Mouse (Mus musculus) forebrain, embryonic 10.5 days (tissue): ENCODE measurements around the gene Apbb1. TPM values are rescaled to one million over a fixed set of nuclear protein-coding genes. Genes with fewer than 3 reads are reported as not detected.

Experiments used
- DNase-seq: peaks from one replicate; pipeline ENCODE4 v3.0.0-alpha.2; 2017; ENCODE audit warnings: low spot score; ENCODE audit errors: extremely low spot score
- H3K27ac ChIP-seq: fragments of 300-500 bp; sonication (generic); 2 replicates; pipeline ENCODE4 v1.5.1; 2016; ENCODE audit warnings: mild to moderate bottlenecking
- H3K27me3 ChIP-seq: fragments of 300-500 bp; sonication (generic); 2 replicates; pipeline ENCODE4 v1.6.1; 2016; ENCODE audit warnings: mild to moderate bottlenecking; ENCODE audit not compliant: poor library complexity, severe bottlenecking
- H3K36me3 ChIP-seq: fragments of 300-500 bp; sonication (generic); replicated peaks from 2 replicates; pipeline ENCODE4 v1.6.1; 2016; ENCODE audit warnings: mild to moderate bottlenecking, moderate library complexity
- H3K4me1 ChIP-seq: fragments of 300-500 bp; sonication (generic); 2 replicates; pipeline ENCODE4 v1.6.1; 2016
- H3K4me3 ChIP-seq: fragments of 300-500 bp; sonication (generic); 2 replicates; pipeline ENCODE4 v1.5.1; 2016; ENCODE audit warnings: mild to moderate bottlenecking, moderate library complexity
- H3K9me3 ChIP-seq: fragments of 300-500 bp; sonication (generic); 2 replicates; pipeline ENCODE4 v1.6.1; 2016; ENCODE audit warnings: mild to moderate bottlenecking, moderate library complexity
- WGBS: fragments of 180-500 bp; shearing (Covaris S2); methylation state at CpG from one replicate; pipeline ENCODE4 v1.1.7; 2016; 5-methylcytosine and 5-hydroxymethylcytosine counted together
- polyA plus RNA-seq: library from polyadenylated mRNA; unstranded; fragments of >200 nt; fragmentation: Nextera tagmentation; extraction: Ambion mirVana; gene quantifications from 2 replicates; pipeline ENCODE4 v1.2.1, GENCODE M21; 2016

The Apbb1 gene
- 105 and 106 TPM in 2 replicates for polyA plus RNA-seq

GRCm38 (mm10) chr7:105581094-105581703, at the start of gene Apbb1:
Apbb1 (minus strand) TSS chr7:105581653.
- Histone ChIP-seq H3K4me1 (peaks cover 26% of the 10 kb centered on the region), H3K27ac (peak within 1 kb of the TSS; percentile 95), H3K4me3 (peak within 1 kb of the TSS; percentile 83), H3K9me3 (no peaks in the 10 kb centered on the region), H3K36me3 (no peaks in the 10 kb centered on the region; the same call in 1 of the 2 replicates), H3K27me3 (peaks cover 7% of the 10 kb centered on the region)
- under 1% methylated on average over 51 of the region's 54 CpGs for whole genome bisulfite sequencing
- DNase-seq = peak; percentile 78

DNA sequence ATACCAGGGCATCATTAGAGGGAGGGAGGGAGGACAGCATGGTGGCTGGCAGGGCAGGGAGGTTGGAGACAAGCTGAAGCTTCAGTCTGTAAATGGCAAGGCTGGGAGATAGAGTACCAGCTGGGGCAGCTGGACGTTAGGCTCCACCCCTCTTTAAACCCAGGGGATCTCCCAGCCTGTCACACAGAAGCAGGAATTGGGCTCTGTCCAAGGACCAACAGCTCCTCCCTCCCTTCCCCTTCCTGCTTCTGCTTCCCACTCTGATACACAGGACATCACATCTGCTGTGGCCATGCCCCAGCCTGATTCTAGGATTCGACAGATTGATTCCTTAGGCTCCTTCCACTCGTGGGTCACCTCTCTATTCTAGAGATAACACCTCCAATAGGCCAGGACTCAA, 47.2 kb upstream of the Apbb1 start:
- peaks cover 16% of the 10 kb centered on the region for H3K36me3 ChIP-seq
- no peaks in the 10 kb centered on the region for H3K9me3 ChIP-seq
- no peak overlapping the region for H3K27ac ChIP-seq
- no peak for DNase-seq
- 39% methylated on average over 3 of the region's 3 CpGs for WGBS
- H3K27me3 ChIP-seq = peaks cover 34% of the 10 kb centered on the region
- H3K4me1 ChIP-seq = peaks cover 34% of the 10 kb centered on the region
- H3K4me3 ChIP-seq = no peak overlapping the region

GRCm38 (mm10) chr7:105625397-105625796, 43.9 kb upstream of the Apbb1 start:
- DNase-seq = no peak
- peaks cover 18% of the 10 kb centered on the region for H3K27me3 ChIP-seq
- H3K36me3 ChIP-seq = peaks cover 46% of the 10 kb centered on the region
- H3K27ac ChIP-seq = no peak overlapping the region
- no peaks in the 10 kb centered on the region for H3K9me3 ChIP-seq
- H3K4me3 ChIP-seq = no peak overlapping the region
- 83% methylated on average over 6 of the region's 6 CpGs for WGBS
- peaks cover 18% of the 10 kb centered on the region for H3K4me1 ChIP-seq

DNA sequence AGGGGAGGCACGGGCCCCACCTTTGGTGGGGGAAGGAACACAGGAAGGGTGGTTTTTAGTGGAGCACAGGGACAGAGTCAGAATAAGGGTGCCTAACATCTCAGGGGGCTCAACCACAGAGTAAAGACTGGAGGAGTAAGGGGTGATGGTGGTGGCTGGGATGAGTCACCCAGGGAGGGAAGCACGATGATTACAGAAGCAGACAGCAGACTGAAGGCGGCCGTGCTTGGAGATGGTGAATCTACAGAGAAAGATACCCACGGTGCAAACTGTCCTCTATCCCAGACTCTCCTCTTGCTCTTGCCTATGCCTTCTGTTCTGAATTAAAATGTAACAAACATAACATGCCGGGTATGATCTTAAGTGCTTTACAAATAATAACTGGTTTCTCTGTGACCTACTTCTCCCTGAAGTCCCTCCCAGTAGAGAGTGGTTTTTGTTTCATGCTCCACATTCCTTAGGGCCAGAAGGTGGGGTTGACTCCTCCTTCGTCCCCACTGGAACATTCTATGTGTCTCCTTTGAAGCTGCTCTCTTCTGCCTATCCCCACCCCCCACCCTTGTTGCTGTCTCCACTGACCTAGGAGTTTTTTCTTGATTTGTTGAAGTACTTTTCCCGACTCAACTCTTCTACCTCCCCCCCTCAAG, 40.3 kb upstream of the Apbb1 start:
- Histone ChIP-seq H3K36me3 (peaks cover 81% of the 10 kb centered on the region), H3K27me3 (no peaks in the 10 kb centered on the region)

GRCm38 (mm10) chr7:105621053-105621452, 39.6 kb upstream of the Apbb1 start:
- 86% methylated on average over 4 of the region's 4 CpGs for WGBS
- peaks cover 88% of the 10 kb centered on the region for H3K36me3 ChIP-seq

More for the DNA sequence above, 40.3 kb upstream of the Apbb1 start:
- Histone ChIP-seq H3K9me3 (no peaks in the 10 kb centered on the region), H3K27ac (no peak overlapping the region), H3K4me1 (0 out of 2 replicates have a peak, but pooled peaks cover 6% of the 10 kb centered on the region), H3K4me3 (no peak overlapping the region)
- no peak for DNase-seq
- 86% methylated on average over 8 of the region's 8 CpGs for WGBS

GRCm38 (mm10) chr7:105619701-105620100, 38.2 kb upstream of the Apbb1 start:
- Histone ChIP-seq H3K27ac (no peak overlapping the region), H3K9me3 (no peaks in the 10 kb centered on the region), H3K36me3 (peaks cover 96% of the 10 kb centered on the region), H3K4me1 (0 out of 2 replicates have a peak, but pooled peaks cover 6% of the 10 kb centered on the region), H3K4me3 (no peak overlapping the region), H3K27me3 (no peaks in the 10 kb centered on the region)
- no peak for DNase-seq
- WGBS = 80% methylated on average over 3 of the region's 3 CpGs

More at GRCm38 (mm10) chr7:105621053-105621452, 39.6 kb upstream of the Apbb1 start:
- no peak overlapping the region for H3K27ac ChIP-seq
- no peak for DNase-seq
- H3K9me3 ChIP-seq = no peaks in the 10 kb centered on the region
- H3K4me3 ChIP-seq = no peak overlapping the region
- no peaks in the 10 kb centered on the region for H3K27me3 ChIP-seq
- H3K4me1 ChIP-seq = 0 out of 2 replicates have a peak, but pooled peaks cover 6% of the 10 kb centered on the region

GRCm38 (mm10) chr7:105617810-105618209, 36.4 kb upstream of the Apbb1 start:
- Histone ChIP-seq H3K36me3 (peaks cover 96% of the 10 kb centered on the region), H3K27me3 (no peaks in the 10 kb centered on the region), H3K9me3 (no peaks in the 10 kb centered on the region), H3K27ac (no peak overlapping the region), H3K4me1 (0 out of 2 replicates have a peak, but pooled peaks cover 6% of the 10 kb centered on the region), H3K4me3 (no peak overlapping the region)
- WGBS = 96% methylated on average over 22 of the region's 22 CpGs
- DNase-seq = no peak

- WGBS = 92% methylated on average over 6 of the region's 6 CpGs
- peaks cover 97% of the 10 kb centered on the region for H3K36me3 ChIP-seq
- H3K27me3 ChIP-seq = no peaks in the 10 kb centered on the region
- no peak overlapping the region for H3K27ac ChIP-seq
- 0 out of 2 replicates have a peak, but pooled peaks cover 6% of the 10 kb centered on the region for H3K4me1 ChIP-seq
- no peak overlapping the region for H3K4me3 ChIP-seq
- H3K9me3 ChIP-seq = no peaks in the 10 kb centered on the region
- DNase-seq = no peak
Measured at GRCm38 (mm10) chr7:105616561-105616960, 35.1 kb upstream of the Apbb1 start.

- Histone ChIP-seq H3K27me3 (no peaks in the 10 kb centered on the region), H3K36me3 (peaks cover 98% of the 10 kb centered on the region), H3K4me1 (0 out of 2 replicates have a peak, but pooled peaks cover 6% of the 10 kb centered on the region), H3K4me3 (no peak overlapping the region), H3K9me3 (no peaks in the 10 kb centered on the region), H3K27ac (no peak overlapping the region)
- WGBS = 92% methylated on average over 1 of the region's 1 CpGs
- DNase-seq = no peak
Measured at GRCm38 (mm10) chr7:105615720-105616119, 34.3 kb upstream of the Apbb1 start.

- H3K27ac ChIP-seq = no peak overlapping the region
- no peaks in the 10 kb centered on the region for H3K27me3 ChIP-seq
- 0 out of 2 replicates have a peak, but pooled peaks cover 6% of the 10 kb centered on the region for H3K4me1 ChIP-seq
- H3K36me3 ChIP-seq = peaks cover 100% of the 10 kb centered on the region
- whole genome bisulfite sequencing = 86% methylated on average over 1 of the region's 1 CpGs
- DNase-seq = no peak
- H3K9me3 ChIP-seq = no peaks in the 10 kb centered on the region
- H3K4me3 ChIP-seq = no peak overlapping the region
Measured at GRCm38 (mm10) chr7:105614400-105614799, 32.9 kb upstream of the Apbb1 start.

GRCm38 (mm10) chr7:105611767-105612166, 30.3 kb upstream of the Apbb1 start:
- Histone ChIP-seq H3K4me1 (no peaks in the 10 kb centered on the region), H3K36me3 (peaks cover 75% of the 10 kb centered on the region), H3K9me3 (no peaks in the 10 kb centered on the region), H3K27me3 (no peaks in the 10 kb centered on the region), H3K27ac (no peak overlapping the region), H3K4me3 (no peak overlapping the region)
- no peak for DNase-seq
- 94% methylated on average over 1 of the region's 1 CpGs for WGBS

DNA sequence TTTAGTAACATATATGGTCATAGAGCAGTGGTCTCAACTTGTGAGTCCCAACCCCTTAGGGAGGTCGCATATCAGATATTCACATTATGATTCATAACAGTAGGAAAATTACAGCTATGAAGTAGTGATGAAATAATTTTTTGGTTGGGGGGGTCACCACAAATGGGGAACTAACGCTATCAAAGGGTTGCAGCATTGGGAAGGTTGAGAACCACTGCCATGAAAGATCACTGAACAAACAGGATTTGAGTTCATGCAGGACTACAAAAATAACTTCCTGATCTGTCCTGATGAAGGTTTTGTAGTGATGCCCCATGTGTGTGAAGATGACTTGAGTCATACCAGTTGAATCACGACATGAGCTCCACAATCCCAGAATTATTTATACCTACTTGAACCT, 27.0 kb upstream of the Apbb1 start:
- Histone ChIP-seq H3K4me1 (no peaks in the 10 kb centered on the region), H3K36me3 (peaks cover 42% of the 10 kb centered on the region), H3K9me3 (no peaks in the 10 kb centered on the region), H3K27ac (no peak overlapping the region), H3K4me3 (no peak overlapping the region), H3K27me3 (no peaks in the 10 kb centered on the region)
- 86% methylated on average over 3 of the region's 3 CpGs for WGBS
- no peak for DNase-seq
